Mouse (Mus musculus): Measurements from ENCODE around the gene Plekha5. TPM values are rescaled to one million over a fixed set of nuclear protein-coding genes. Genes with fewer than 3 reads are reported as not detected.
"Not testable (repeated sequence)": the region's sequence is repeated elsewhere in the genome, so short reads cannot be mapped to it uniquely, and the experiment has no call there.

The Plekha5 gene
- total RNA-seq, 2 experiments from 2014 or later = 76.4 to 79.1 TPM

- DNase-seq (ENCODE audit: extremely low spot score in 1 of 2, low spot score in 2 of 2) = no peak
- intact Hi-C loops (cut with DNase I) = no loop called here
Measured at GRCm38 (mm10) chr6:140554261-140554660, 130.4 kb downstream of the Plekha5 start.

GRCm38 (mm10) chr6:140559411-140559810 lies 135.6 kb downstream of the Plekha5 start:
- no peak for DNase-seq (ENCODE audit: extremely low spot score in 1 of 2, low spot score in 2 of 2)
- intact Hi-C loops (cut with DNase I) = no loop called here

- no peak for DNase-seq (ENCODE audit: extremely low spot score in 1 of 2, low spot score in 2 of 2)
- intact Hi-C loops (cut with DNase I) = no loop called here
Measured at GRCm38 (mm10) chr6:140561151-140561916, 137.5 kb downstream of the Plekha5 start.

- DNase-seq (ENCODE audit: extremely low spot score in 1 of 2, low spot score in 2 of 2) = no peak
- intact Hi-C loops (cut with DNase I) = no loop called here
Measured at GRCm38 (mm10) chr6:140561917-140562590, 138.2 kb downstream of the Plekha5 start.

GRCm38 (mm10) chr6:140567199-140567598 lies 143.3 kb downstream of the Plekha5 start:
- no peak for DNase-seq (ENCODE audit: extremely low spot score in 1 of 2, low spot score in 2 of 2)
- intact Hi-C loops (cut with DNase I) = no loop called here

- DNase-seq (ENCODE audit: extremely low spot score in 1 of 2, low spot score in 2 of 2) = no peak
- intact Hi-C loops (cut with DNase I) = no loop called here
Measured at GRCm38 (mm10) chr6:140567897-140568296, 144.0 kb downstream of the Plekha5 start.

GRCm38 (mm10) chr6:140570152-140570551 lies 146.3 kb downstream of the Plekha5 start:
- intact Hi-C loops (cut with DNase I) = no loop called here
- no peak for DNase-seq (ENCODE audit: extremely low spot score in 1 of 2, low spot score in 2 of 2)

GRCm38 (mm10) chr6:140574943-140575342 lies 151.1 kb downstream of the Plekha5 start:
- intact Hi-C loops (cut with DNase I) = no loop called here
- DNase-seq (ENCODE audit: extremely low spot score in 1 of 2, low spot score in 2 of 2) = no peak

GRCm38 (mm10) chr6:140576133-140576532 lies 152.3 kb downstream of the Plekha5 start:
- intact Hi-C loops (cut with DNase I) = no loop called here
- DNase-seq (ENCODE audit: extremely low spot score in 1 of 2, low spot score in 2 of 2) = no peak

- intact Hi-C loops (cut with DNase I) = no loop called here
- DNase-seq (ENCODE audit: extremely low spot score in 1 of 2, low spot score in 2 of 2) = no peak
Measured at GRCm38 (mm10) chr6:140576961-140577821, 153.3 kb downstream of the Plekha5 start.

- DNase-seq (ENCODE audit: extremely low spot score in 1 of 2, low spot score in 2 of 2) = no peak
- intact Hi-C loops (cut with DNase I) = no loop called here
Measured at GRCm38 (mm10) chr6:140577822-140578170, 153.9 kb downstream of the Plekha5 start.

GRCm38 (mm10) chr6:140578985-140579384 lies 155.1 kb downstream of the Plekha5 start:
- DNase-seq (ENCODE audit: extremely low spot score in 1 of 2, low spot score in 2 of 2); intact Hi-C loops (cut with DNase I): not testable (repeated sequence)

GRCm38 (mm10) chr6:140580170-140580569 lies 156.3 kb downstream of the Plekha5 start:
- DNase-seq (ENCODE audit: extremely low spot score in 1 of 2, low spot score in 2 of 2) = no peak
- intact Hi-C loops (cut with DNase I) = no loop called here

GRCm38 (mm10) chr6:140586714-140587259 lies 162.9 kb downstream of the Plekha5 start:
- DNase-seq (ENCODE audit: extremely low spot score in 1 of 2, low spot score in 2 of 2) = no peak
- intact Hi-C loops (cut with DNase I) = no loop called here

GRCm38 (mm10) chr6:140591331-140591730 lies 167.5 kb downstream of the Plekha5 start:
- intact Hi-C loops (cut with DNase I) = no loop called here
- no peak for DNase-seq (ENCODE audit: extremely low spot score in 1 of 2, low spot score in 2 of 2)

- DNase-seq (ENCODE audit: extremely low spot score in 1 of 2, low spot score in 2 of 2) = no peak
- intact Hi-C loops (cut with DNase I) = no loop called here
Measured at GRCm38 (mm10) chr6:140592713-140593112, 168.9 kb downstream of the Plekha5 start.

GRCm38 (mm10) chr6:140593420-140594170 lies 169.7 kb downstream of the Plekha5 start:
- DNase-seq (ENCODE audit: extremely low spot score in 1 of 2, low spot score in 2 of 2) = peak; percentile 48 to 62
- intact Hi-C loops (cut with DNase I) = no loop called here

GRCm38 (mm10) chr6:140595551-140595950 lies 171.7 kb downstream of the Plekha5 start:
- DNase-seq (ENCODE audit: extremely low spot score in 1 of 2, low spot score in 2 of 2); intact Hi-C loops (cut with DNase I): not testable (repeated sequence)

Data from left cerebral cortex, postnatal 10 days (tissue).